Mouse (Mus musculus) brain, embryonic 14.5 days (tissue): Measurements from ENCODE around the gene Rpl27a.

Experiments
- CTCF ChIP-seq: fragments of 200-500 bp; IDR thresholded peaks from 2 replicates; pipeline ENCODE4 v1.5.1; 2012; ENCODE audit warnings: inconsistent platforms, mild to moderate bottlenecking, moderate library complexity, borderline replicate concordance; ENCODE audit not compliant: insufficient read depth, insufficient read length; ENCODE audit errors: extremely low read depth
- POLR2A ChIP-seq: fragments of 200-500 bp; IDR thresholded peaks from 2 replicates; pipeline ENCODE4 v1.6.1; 2012; ENCODE audit warnings: mild to moderate bottlenecking, inconsistent platforms, borderline replicate concordance; ENCODE audit not compliant: poor library complexity, insufficient read depth, insufficient read length, severe bottlenecking; ENCODE audit errors: extremely low read depth

GRCm38 (mm10) chr7:109492616-109493318 is 26.2 kb upstream of the Rpl27a start:
- TF ChIP-seq CTCF (no peak), POLR2A (no peak)
